Mouse (Mus musculus): Measurements from ENCODE around the gene Ryr1. TPM values are rescaled to one million over a fixed set of nuclear protein-coding genes. Genes with fewer than 3 reads are reported as not detected.

The Ryr1 gene
- polyA plus RNA-seq, 1 experiment from 2014 or later, result 8.5 TPM

DNA sequence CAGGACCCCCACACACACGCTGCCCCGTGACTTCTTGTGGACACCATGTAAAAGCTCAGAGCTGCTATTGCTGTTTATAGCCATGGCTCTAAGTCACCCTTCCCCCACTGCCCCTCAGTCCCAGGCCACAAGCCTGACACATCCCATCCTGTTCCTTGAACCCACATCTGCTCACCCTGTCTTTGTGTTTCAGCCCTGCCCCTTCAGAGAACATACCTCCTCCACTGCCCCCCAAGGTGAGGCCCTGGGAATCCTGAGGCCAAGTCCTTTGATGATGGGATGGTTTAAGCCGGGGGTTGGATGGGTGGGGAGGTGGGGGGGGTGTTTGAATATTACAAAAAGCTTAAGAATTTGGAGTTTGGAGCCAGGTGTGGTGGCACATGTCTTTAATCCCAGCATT, 132.0 kb downstream of the Ryr1 start:
- Histone ChIP-seq H3K27ac (no peak overlapping the region), H3K9me3 (no peaks in the 10 kb centered on the region), H3K36me3 (no peaks in the 10 kb centered on the region), H3K4me1 (replicated peaks) (no peaks in the 10 kb centered on the region), H3K27me3 (no peaks in the 10 kb centered on the region), H3K9ac (replicated peaks) (no peak overlapping the region), H3K4me3 (replicated peaks) (no peak overlapping the region), H3K4me2 (replicated peaks) (no peak overlapping the region)
- WGBS, result 93% methylated on average over 3 of the region's 3 CpGs
- ATAC-seq, result no peak

DNA sequence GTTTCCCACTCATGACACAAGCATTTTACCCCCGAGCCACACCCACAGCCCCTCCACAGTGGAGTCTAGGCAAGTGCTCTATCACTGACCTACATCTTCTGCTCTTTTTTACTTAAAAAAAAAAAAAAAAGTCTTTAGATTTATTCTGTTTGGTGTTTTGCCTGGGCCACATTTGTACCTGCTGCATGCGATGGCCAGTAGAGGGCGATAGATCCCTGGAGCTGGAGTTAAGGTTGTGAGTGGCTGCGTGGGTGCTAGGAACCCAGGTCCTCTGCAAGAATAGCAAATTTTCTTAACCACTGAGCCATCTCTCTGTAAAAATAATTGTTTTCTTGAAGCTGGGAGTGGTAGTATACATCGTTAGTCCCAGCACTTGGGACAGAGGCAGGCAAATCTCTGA, 133.4 kb downstream of the Ryr1 start:
- Histone ChIP-seq H3K36me3 (no peaks in the 10 kb centered on the region), H3K4me2 (replicated peaks) (no peak overlapping the region), H3K9ac (replicated peaks) (no peak overlapping the region), H3K4me1 (replicated peaks) (no peaks in the 10 kb centered on the region), H3K9me3 (no peaks in the 10 kb centered on the region), H3K4me3 (replicated peaks) (no peak overlapping the region), H3K27me3 (no peaks in the 10 kb centered on the region), H3K27ac (no peak overlapping the region)
- ATAC-seq, result no peak
- WGBS, result 62% methylated on average over 5 of the region's 5 CpGs

DNA sequence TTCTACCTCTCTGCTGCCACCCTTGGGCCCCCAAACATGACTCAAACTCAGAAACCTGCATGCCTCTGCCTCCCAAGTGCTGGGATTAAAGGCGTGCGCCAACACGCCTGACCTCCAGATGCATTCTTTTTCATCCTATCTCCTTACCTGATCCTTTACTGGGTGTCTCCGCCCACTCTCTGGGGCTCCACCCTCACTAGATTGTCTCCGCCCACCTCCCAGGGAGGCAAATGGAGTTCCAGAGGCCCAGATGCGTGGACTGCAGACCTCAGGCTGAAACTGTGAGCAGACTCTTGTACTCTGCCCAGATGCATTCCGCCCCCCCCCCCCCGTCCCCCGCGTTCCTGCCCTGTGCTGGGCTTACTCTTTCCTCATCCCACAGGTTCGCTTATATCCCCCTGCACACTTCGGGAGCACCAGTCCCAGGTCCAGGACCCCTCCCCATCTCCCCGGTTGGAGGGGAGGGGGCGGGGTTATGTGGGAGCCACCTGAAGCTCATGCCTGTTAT, 134.2 kb downstream of the Ryr1 start:
- Histone ChIP-seq H3K9ac (replicated peaks) (no peak overlapping the region), H3K4me3 (replicated peaks) (no peak overlapping the region), H3K27ac (no peak overlapping the region), H3K27me3 (no peaks in the 10 kb centered on the region), H3K36me3 (no peaks in the 10 kb centered on the region), H3K4me1 (replicated peaks) (no peaks in the 10 kb centered on the region), H3K9me3 (no peaks in the 10 kb centered on the region), H3K4me2 (replicated peaks) (no peak overlapping the region)
- WGBS, result 56% methylated on average over 14 of the region's 14 CpGs
- no peak for ATAC-seq

DNA sequence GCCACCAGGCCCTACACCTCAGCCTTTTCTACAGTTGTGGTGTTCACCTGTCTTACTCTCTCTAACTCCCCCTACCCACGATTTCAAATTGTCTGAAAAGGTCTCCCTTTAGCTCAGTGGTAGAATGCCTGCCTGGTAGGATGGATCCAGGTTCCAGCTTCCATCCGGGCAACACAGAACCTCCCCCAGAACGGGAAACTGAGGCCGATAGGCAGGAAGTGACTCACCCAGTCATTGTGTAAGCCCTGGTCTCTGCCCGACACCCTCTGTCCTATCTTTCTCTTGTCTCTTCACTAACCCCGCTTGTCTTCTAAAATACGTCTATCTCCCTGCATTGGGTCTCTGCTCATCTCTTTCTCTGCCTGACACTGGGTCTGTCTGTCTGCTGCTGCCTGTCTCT, 139.8 kb downstream of the Ryr1 start:
- no peak overlapping the region for H3K27ac ChIP-seq
- no peaks in the 10 kb centered on the region for H3K36me3 ChIP-seq
- H3K4me2 ChIP-seq (replicated peaks), result no peak overlapping the region
- no peak for ATAC-seq
- no peaks in the 10 kb centered on the region for H3K27me3 ChIP-seq
- 89% methylated on average over 7 of the region's 7 CpGs for WGBS
- H3K9me3 ChIP-seq, result no peaks in the 10 kb centered on the region
- H3K9ac ChIP-seq (replicated peaks), result no peak overlapping the region
- no peak overlapping the region for H3K4me3 ChIP-seq (replicated peaks)
- peaks cover 21% of the 10 kb centered on the region for H3K4me1 ChIP-seq (replicated peaks)

DNA sequence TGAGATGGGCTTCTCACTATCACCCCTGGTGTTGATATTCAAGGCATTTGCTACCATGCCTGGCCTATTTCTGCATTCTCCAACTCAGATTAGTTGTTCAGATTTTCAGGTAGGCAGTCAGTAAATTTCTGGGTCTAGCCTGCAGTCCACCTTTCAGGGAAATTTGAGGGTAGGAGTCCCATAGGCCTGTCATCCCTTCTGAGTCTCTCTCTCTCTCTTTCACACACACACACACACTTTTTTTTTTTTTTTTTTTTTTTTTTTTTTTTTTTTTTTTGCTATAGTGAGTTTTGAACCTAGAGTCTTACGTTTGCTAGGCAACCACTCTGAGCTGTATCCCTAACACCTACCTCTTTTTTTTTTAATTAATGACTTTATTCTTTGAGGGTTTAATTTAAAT, 140.5 kb downstream of the Ryr1 start:
- H3K27me3 ChIP-seq, result no peaks in the 10 kb centered on the region
- peaks cover 21% of the 10 kb centered on the region for H3K4me1 ChIP-seq (replicated peaks)
- ATAC-seq, result no peak
- no peak overlapping the region for H3K4me3 ChIP-seq (replicated peaks)
- H3K36me3 ChIP-seq, result 0 out of 2 replicates have a peak, but pooled peaks cover under 1% of the 10 kb centered on the region
- H3K27ac ChIP-seq, result no peak overlapping the region
- no peaks in the 10 kb centered on the region for H3K9me3 ChIP-seq
- H3K4me2 ChIP-seq (replicated peaks), result no peak overlapping the region
- H3K9ac ChIP-seq (replicated peaks), result no peak overlapping the region
- WGBS, result 87% methylated on average over 1 of the region's 1 CpGs

DNA sequence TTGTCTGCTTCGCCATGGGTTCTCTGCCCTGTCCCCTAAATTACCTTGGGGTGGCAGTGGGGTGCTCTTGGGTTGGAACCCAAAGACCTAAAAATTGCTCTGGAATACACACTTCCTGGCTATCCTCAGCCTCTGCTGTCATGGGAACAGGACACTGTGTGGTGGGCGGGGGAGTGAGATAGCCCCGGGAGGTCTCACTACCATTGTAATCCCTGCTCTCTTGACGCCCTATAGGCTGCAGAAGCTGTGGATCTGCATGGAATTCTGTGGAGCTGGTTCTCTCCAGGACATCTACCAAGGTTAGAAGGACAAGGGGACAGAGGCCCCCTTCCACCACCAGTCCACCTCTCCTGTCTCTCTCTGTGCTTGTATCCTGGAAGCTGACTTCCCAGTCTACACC, 141.1 kb downstream of the Ryr1 start:
- 73% methylated on average over 4 of the region's 4 CpGs for WGBS
- ATAC-seq, result no peak

DNA sequence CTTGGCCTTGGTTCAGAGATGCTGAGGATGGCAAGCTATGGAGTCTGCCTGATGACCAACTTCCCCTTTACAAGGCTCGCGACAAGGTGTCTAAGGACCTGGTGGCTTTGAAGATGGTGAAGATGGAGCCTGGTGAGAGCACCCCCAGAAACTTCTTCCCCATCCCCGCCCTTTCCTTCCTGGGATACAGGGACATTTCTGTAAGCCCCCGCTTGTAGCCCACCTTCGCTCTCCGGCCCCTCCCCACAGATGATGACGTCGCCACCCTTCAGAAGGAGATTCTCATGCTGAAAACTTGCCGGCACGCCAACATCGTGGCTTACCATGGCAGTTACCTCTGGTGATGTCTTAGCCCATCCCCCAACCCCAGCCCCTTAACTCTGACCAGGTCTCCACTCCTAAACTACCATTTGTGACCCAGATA, 141.8 kb downstream of the Ryr1 start:
- Histone ChIP-seq H3K27me3 (no peaks in the 10 kb centered on the region), H3K36me3 (peaks cover 14% of the 10 kb centered on the region), H3K9ac (replicated peaks) (0 out of 2 replicates have a peak overlapping the region, but pooled peaks have one; percentile 19), H3K4me1 (replicated peaks) (peaks cover 21% of the 10 kb centered on the region), H3K4me3 (replicated peaks) (no peak overlapping the region), H3K9me3 (no peaks in the 10 kb centered on the region), H3K27ac (no peak overlapping the region), H3K4me2 (replicated peaks) (peak overlapping the region; percentile 82; the same call in 1 of the 2 replicates)
- WGBS, result 72% methylated on average over 11 of the region's 11 CpGs
- no peak for ATAC-seq

More for the DNA sequence above, 141.1 kb downstream of the Ryr1 start:
- Histone ChIP-seq H3K9ac (replicated peaks) (no peak overlapping the region), H3K9me3 (no peaks in the 10 kb centered on the region), H3K4me3 (replicated peaks) (no peak overlapping the region), H3K27me3 (no peaks in the 10 kb centered on the region), H3K27ac (no peak overlapping the region), H3K4me1 (replicated peaks) (peaks cover 21% of the 10 kb centered on the region), H3K36me3 (peaks cover 7% of the 10 kb centered on the region), H3K4me2 (replicated peaks) (no peak overlapping the region)

DNA sequence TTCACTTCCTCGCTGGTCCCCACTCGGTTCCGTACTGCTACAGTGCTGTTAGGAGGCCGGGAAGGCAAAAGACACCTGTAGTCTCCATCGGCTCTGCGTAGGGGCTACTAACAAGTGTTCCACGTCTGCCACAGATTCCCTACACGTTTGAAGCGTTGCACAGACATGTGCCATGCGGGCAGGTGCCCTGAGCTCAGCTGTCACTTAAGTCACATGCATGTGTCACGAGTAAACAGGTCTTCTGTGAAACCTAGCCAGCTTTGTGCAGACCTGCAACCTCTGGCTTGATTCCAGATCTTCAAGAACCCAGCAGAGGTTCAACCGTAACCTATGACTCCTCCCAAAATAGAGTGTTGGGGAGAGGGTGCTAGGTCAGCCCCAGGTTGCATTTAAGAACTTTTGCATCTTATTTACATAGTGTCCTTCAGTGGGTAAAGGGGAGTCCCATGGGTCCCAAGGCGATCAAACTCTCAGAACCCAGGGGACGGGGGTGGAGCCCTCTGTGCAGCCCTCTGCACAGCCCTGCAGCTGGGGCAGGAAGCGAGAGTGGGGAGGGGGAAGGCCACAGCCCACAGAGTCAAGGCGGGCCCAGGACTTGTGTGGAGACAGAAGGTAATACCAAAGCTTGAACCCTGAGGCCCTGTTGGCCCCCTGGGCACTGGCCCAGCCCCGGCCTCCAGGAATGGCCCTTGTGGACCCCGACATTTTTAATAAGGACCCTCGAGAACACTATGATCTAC, 142.5 kb downstream of the Ryr1 start:
- ATAC-seq, result peak; percentile 72
- peaks cover 21% of the 10 kb centered on the region for H3K36me3 ChIP-seq
- WGBS, result 18% methylated on average over 19 of the region's 19 CpGs
- H3K9me3 ChIP-seq, result no peaks in the 10 kb centered on the region
- peak overlapping the region; percentile 64 for H3K27ac ChIP-seq
- peak overlapping the region; percentile 61 for H3K4me3 ChIP-seq (replicated peaks)
- H3K27me3 ChIP-seq, result no peaks in the 10 kb centered on the region
- H3K9ac ChIP-seq (replicated peaks), result peak overlapping the region; percentile 73
- H3K4me2 ChIP-seq (replicated peaks), result peak overlapping the region; percentile 82
- H3K4me1 ChIP-seq (replicated peaks), result peaks cover 21% of the 10 kb centered on the region

DNA sequence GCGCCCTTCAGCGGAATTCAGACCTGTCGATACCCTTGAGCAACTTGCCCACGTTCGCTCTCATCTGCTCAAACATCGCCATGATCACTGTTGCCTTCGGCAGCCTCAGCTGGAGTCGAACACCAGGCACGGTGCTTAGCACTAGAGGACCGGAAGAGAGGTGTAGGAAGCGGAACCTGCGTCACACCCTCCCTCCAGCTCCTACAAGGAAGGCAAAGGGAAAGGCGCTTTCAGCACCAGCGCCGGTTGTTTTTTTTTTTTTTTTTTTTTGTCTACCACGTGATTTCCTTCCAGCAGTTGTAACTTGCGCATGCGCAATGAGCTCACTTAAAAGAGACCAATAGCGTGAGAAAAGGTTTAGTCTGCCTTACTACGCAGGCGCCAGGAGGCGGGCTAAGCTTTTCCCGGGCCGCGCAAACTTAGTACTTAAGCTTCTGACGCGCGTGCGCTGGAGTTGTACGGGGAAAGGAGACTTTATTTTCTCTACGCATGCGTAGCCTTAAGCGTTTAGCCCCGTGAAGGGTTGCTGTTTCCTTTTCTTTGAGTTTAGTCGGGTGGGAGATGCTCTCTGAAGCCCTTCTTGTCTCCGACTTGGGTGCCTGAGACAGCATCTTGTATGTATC, 143.2 kb downstream of the Ryr1 start, which contains the start of the genes Eif3k and Map4k1:
TSS of gene Eif3k (minus strand) at position 214 of the 623 bp plus-strand sequence.
TSS of gene Map4k1 (plus strand) at position 400 of the 623 bp plus-strand sequence.
- no peaks in the 10 kb centered on the region for H3K9me3 ChIP-seq
- H3K36me3 ChIP-seq, result peaks cover 28% of the 10 kb centered on the region
- peaks cover 21% of the 10 kb centered on the region for H3K4me1 ChIP-seq (replicated peaks)
- ATAC-seq, result peak; percentile 97
- H3K4me3 ChIP-seq (replicated peaks), result peak within 1 kb of the TSS; percentile 76
- peak within 1 kb of the TSS; percentile 82 for H3K4me2 ChIP-seq (replicated peaks)
- peak within 1 kb of the TSS; percentile 80 for H3K9ac ChIP-seq (replicated peaks)
- H3K27ac ChIP-seq, result peak within 1 kb of the TSS; percentile 74
- WGBS, result under 1% methylated on average over 36 of the region's 36 CpGs
- H3K27me3 ChIP-seq, result no peaks in the 10 kb centered on the region

DNA sequence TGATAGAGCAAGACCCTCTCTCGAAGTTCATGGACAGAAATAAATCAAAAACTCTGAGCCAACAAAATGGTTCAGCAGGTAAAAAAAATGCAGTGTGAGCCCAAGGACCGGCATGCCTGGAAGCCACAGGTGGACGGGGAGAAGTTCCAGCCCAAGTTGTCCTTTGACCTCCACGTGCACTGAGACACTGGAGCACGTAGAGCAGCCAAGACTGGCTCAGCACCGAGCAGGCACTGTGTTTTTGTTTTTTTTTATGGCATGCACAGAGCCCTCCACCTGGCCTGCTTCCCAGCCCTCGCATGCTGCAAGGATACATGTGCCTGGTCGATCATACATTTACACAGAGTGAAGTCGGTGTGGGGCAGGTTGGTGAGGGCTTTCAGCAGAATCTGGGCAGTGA, 147.4 kb downstream of the Ryr1 start:
- H3K4me2 ChIP-seq (replicated peaks), result no peak overlapping the region
- no peaks in the 10 kb centered on the region for H3K9me3 ChIP-seq
- H3K36me3 ChIP-seq, result peaks cover 59% of the 10 kb centered on the region
- H3K4me1 ChIP-seq (replicated peaks), result peaks cover 17% of the 10 kb centered on the region
- no peak overlapping the region for H3K4me3 ChIP-seq (replicated peaks)
- no peak overlapping the region for H3K27ac ChIP-seq
- 93% methylated on average over 9 of the region's 9 CpGs for WGBS
- H3K27me3 ChIP-seq, result no peaks in the 10 kb centered on the region
- no peak overlapping the region for H3K9ac ChIP-seq (replicated peaks)
- no peak for ATAC-seq

DNA sequence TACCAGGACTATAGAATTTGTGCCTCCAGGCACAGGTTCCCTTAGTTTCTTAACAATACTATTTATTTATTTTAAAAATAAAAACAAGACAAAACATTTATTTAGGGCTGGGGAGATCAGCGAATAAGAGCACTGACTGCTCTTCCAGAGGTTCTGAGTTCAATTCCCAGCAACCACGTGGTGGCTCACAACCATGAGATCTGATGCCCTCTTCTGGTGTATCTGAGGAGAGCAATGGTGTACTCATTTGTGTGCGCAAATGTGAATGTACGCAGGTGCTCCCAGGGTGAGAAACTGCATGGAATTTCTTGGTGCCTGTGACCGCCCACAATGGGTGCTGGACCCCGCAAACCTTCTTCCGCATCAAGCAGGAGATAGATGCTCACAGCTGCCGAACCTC, 152.0 kb downstream of the Ryr1 start:
- WGBS, result 85% methylated on average over 8 of the region's 8 CpGs
- peaks cover 79% of the 10 kb centered on the region for H3K36me3 ChIP-seq
- no peak overlapping the region for H3K9ac ChIP-seq (replicated peaks)
- H3K4me3 ChIP-seq (replicated peaks), result no peak overlapping the region
- no peaks in the 10 kb centered on the region for H3K27me3 ChIP-seq
- no peak overlapping the region for H3K27ac ChIP-seq
- H3K9me3 ChIP-seq, result no peaks in the 10 kb centered on the region
- H3K4me2 ChIP-seq (replicated peaks), result no peak overlapping the region
- ATAC-seq, result no peak
- H3K4me1 ChIP-seq (replicated peaks), result no peaks in the 10 kb centered on the region

DNA sequence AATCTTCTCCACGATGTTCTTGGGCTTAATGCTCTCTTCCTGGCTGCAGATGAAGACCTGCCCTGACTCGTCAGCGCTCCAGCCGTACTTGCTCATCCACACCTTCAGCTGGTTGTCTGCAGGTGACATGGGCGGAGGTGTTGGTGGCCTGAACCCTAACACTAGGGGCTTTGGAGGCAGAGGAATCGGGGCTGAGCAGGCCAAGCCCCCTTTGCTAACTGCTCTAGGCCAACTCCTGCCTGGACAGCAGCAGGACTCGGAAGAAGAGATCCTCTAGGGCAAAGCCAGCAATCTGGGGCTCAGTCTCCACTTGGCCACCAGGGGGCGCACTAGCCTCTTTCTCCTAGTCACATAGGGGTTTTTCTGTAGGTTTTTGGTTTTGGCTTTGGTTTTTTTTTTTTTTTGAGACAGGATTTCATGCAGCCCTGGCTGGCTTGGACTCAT, 152.4 kb downstream of the Ryr1 start:
- WGBS, result 70% methylated on average over 8 of the region's 8 CpGs
- Histone ChIP-seq H3K9ac (replicated peaks) (no peak overlapping the region), H3K27me3 (no peaks in the 10 kb centered on the region), H3K4me2 (replicated peaks) (no peak overlapping the region), H3K36me3 (peaks cover 75% of the 10 kb centered on the region), H3K9me3 (no peaks in the 10 kb centered on the region), H3K27ac (no peak overlapping the region), H3K4me3 (replicated peaks) (no peak overlapping the region), H3K4me1 (replicated peaks) (no peaks in the 10 kb centered on the region)
- ATAC-seq, result 0 out of 2 replicates have a peak, but pooled peaks have one; percentile 19

Data from midbrain, embryonic 13.5 days (tissue).